Mouse (Mus musculus) liver, postnatal 0 days (tissue): ENCODE measurements around the gene Atxn7l1. TPM values are rescaled to one million over a fixed set of nuclear protein-coding genes. Genes with fewer than 3 reads are reported as not detected.

Experiments used
- ATAC-seq: fragments of 200-750 bp; cut with Nextera tagmentation; 2 replicates; pipeline ENCODE4 v1.8.0; 2017; ENCODE audit warnings: mild to moderate bottlenecking, moderate library complexity
- DNase-seq: peaks from one replicate; pipeline ENCODE4 v3.0.0-alpha.2; 2016
- H3K27ac ChIP-seq: fragments of 300-500 bp; sonication (generic); 2 replicates; pipeline ENCODE4 v1.5.1; 2014; ENCODE audit warnings: antibody characterized with exemption, moderate library complexity, mild to moderate bottlenecking, low read depth
- H3K27me3 ChIP-seq: fragments of 300-500 bp; sonication (generic); 2 replicates; pipeline ENCODE4 v1.6.1; 2014; ENCODE audit warnings: low read length, control low read depth, mixed read lengths; ENCODE audit not compliant: insufficient read depth
- H3K36me3 ChIP-seq: fragments of 300-500 bp; sonication (generic); replicated peaks from 2 replicates; pipeline ENCODE4 v1.6.1; 2014; ENCODE audit warnings: mild to moderate bottlenecking, control low read depth, low read length, moderate library complexity, mixed read lengths; ENCODE audit not compliant: insufficient read depth
- H3K4me1 ChIP-seq: fragments of 300-500 bp; sonication (generic); 2 replicates; pipeline ENCODE4 v1.6.1; 2014; ENCODE audit warnings: antibody characterized with exemption, mild to moderate bottlenecking, control low read depth; ENCODE audit not compliant: insufficient read depth
- H3K4me2 ChIP-seq: fragments of 300-500 bp; sonication (generic); 2 replicates; pipeline ENCODE4 v1.6.1; 2014; ENCODE audit warnings: low read depth, mild to moderate bottlenecking, low read length, moderate library complexity, mixed read lengths
- H3K4me3 ChIP-seq: fragments of 300-500 bp; sonication (generic); 2 replicates; pipeline ENCODE4 v1.5.1; 2014; ENCODE audit warnings: low read depth, low read length
- H3K9ac ChIP-seq: fragments of 300-500 bp; sonication (generic); replicated peaks from 2 replicates; pipeline ENCODE4 v1.6.1; 2014; ENCODE audit warnings: mild to moderate bottlenecking, moderate library complexity
- H3K9me3 ChIP-seq: fragments of 300-500 bp; sonication (generic); 2 replicates; pipeline ENCODE4 v1.6.1; 2016; ENCODE audit warnings: mild to moderate bottlenecking, control low read depth, low read length, mixed read lengths
- CTCF ChIP-seq: sonication (generic); IDR thresholded peaks from 2 replicates; pipeline ENCODE4 v1.5.1; 2016; ENCODE audit warnings: antibody characterized with exemption, low read depth
- EP300 ChIP-seq: IDR thresholded peaks from 2 replicates; pipeline ENCODE4 v1.6.1; 2016; ENCODE audit warnings: antibody characterized with exemption, low read depth, mild to moderate bottlenecking
- WGBS: fragments of 180-500 bp; shearing (Covaris S2); extraction: QIAGEN DNeasy Blood & Tissue Kit; methylation state at CpG from one replicate; pipeline ENCODE4 v1.1.7; 2014; ENCODE audit not compliant: insufficient replicate concordance; 5-methylcytosine and 5-hydroxymethylcytosine counted together
- polyA plus RNA-seq: library from polyadenylated mRNA; unstranded; fragments of >200 nt; fragmentation: Nextera tagmentation; extraction: Ambion mirVana; gene quantifications from 2 replicates; pipeline ENCODE4 v1.2.1, GENCODE M21; 2015

Atxn7l1 gene
- polyA plus RNA-seq, 1 experiment from 2014 or later = 8.5 TPM

GRCm38 (mm10) chr12:33284344-33284936, 136.9 kb downstream of the Atxn7l1 start:
- no peak for DNase-seq
- peaks cover 7% of the 10 kb centered on the region; the same call in 1 of the 2 replicates for H3K4me1 ChIP-seq
- no peaks in the 10 kb centered on the region for H3K27me3 ChIP-seq
- H3K9me3 ChIP-seq = no peaks in the 10 kb centered on the region
- WGBS = 65% methylated on average over 8 of the region's 8 CpGs
- H3K27ac ChIP-seq = no peak overlapping the region
- TF ChIP-seq EP300 (no peak), CTCF (no peak)
- no peak overlapping the region for H3K9ac ChIP-seq
- H3K4me2 ChIP-seq = no peak overlapping the region
- ATAC-seq = no peak
- no peak overlapping the region for H3K4me3 ChIP-seq
- H3K36me3 ChIP-seq = no peaks in the 10 kb centered on the region

- no peak for ATAC-seq
- TF ChIP-seq EP300 = no peak
- no peak for TF ChIP-seq CTCF
Observed at GRCm38 (mm10) chr12:33285354-33285753, 137.9 kb downstream of the Atxn7l1 start.

GRCm38 (mm10) chr12:33285933-33286649, 138.6 kb downstream of the Atxn7l1 start:
- peak; percentile 96 for ATAC-seq
- Histone ChIP-seq H3K4me3 (no peak overlapping the region), H3K4me2 (peak overlapping the region; percentile 1; the same call in 1 of the 2 replicates), H3K9ac (no peak overlapping the region), H3K27ac (peak overlapping the region; percentile 52; the same call in 1 of the 2 replicates), H3K4me1 (peaks cover 7% of the 10 kb centered on the region; the same call in 1 of the 2 replicates), H3K9me3 (no peaks in the 10 kb centered on the region), H3K27me3 (no peaks in the 10 kb centered on the region), H3K36me3 (no peaks in the 10 kb centered on the region)
- TF ChIP-seq CTCF (no peak), EP300 (no peak)
- DNase-seq = peak; percentile 85
- WGBS = 59% methylated on average over 9 of the region's 9 CpGs

More at GRCm38 (mm10) chr12:33285354-33285753, 137.9 kb downstream of the Atxn7l1 start:
- no peak for DNase-seq
- Histone ChIP-seq H3K4me3 (no peak overlapping the region), H3K4me2 (no peak overlapping the region), H3K27ac (peak overlapping the region; percentile 52; the same call in 1 of the 2 replicates), H3K9me3 (no peaks in the 10 kb centered on the region), H3K36me3 (no peaks in the 10 kb centered on the region), H3K4me1 (peaks cover 7% of the 10 kb centered on the region; the same call in 1 of the 2 replicates), H3K27me3 (no peaks in the 10 kb centered on the region), H3K9ac (no peak overlapping the region)
- WGBS = 68% methylated on average over 4 of the region's 4 CpGs

- Histone ChIP-seq H3K4me1 (peaks cover 7% of the 10 kb centered on the region; the same call in 1 of the 2 replicates), H3K9ac (no peak overlapping the region), H3K27ac (no peak overlapping the region), H3K36me3 (no peaks in the 10 kb centered on the region), H3K27me3 (no peaks in the 10 kb centered on the region), H3K4me3 (no peak overlapping the region), H3K9me3 (no peaks in the 10 kb centered on the region), H3K4me2 (no peak overlapping the region)
- no peak for TF ChIP-seq CTCF
- no peak for TF ChIP-seq EP300
- 71% methylated on average over 3 of the region's 3 CpGs for WGBS
- DNase-seq (no peak), ATAC-seq (no peak)
Observed at GRCm38 (mm10) chr12:33287686-33288085, 140.2 kb downstream of the Atxn7l1 start.

- H3K36me3 ChIP-seq = no peaks in the 10 kb centered on the region
- peaks cover 7% of the 10 kb centered on the region; the same call in 1 of the 2 replicates for H3K4me1 ChIP-seq
- DNase-seq (no peak), ATAC-seq (no peak)
- no peak overlapping the region for H3K27ac ChIP-seq
- WGBS = 68% methylated on average over 2 of the region's 2 CpGs
- no peaks in the 10 kb centered on the region for H3K9me3 ChIP-seq
- H3K4me3 ChIP-seq = no peak overlapping the region
- H3K27me3 ChIP-seq = no peaks in the 10 kb centered on the region
- TF ChIP-seq EP300 (no peak), CTCF (no peak)
- no peak overlapping the region for H3K9ac ChIP-seq
- H3K4me2 ChIP-seq = no peak overlapping the region
Observed at GRCm38 (mm10) chr12:33288746-33289145, 141.3 kb downstream of the Atxn7l1 start.

GRCm38 (mm10) chr12:33302070-33302469, 154.6 kb downstream of the Atxn7l1 start:
- DNase-seq (peak; percentile 75), ATAC-seq (peak; percentile 84)
- H3K9me3 ChIP-seq = no peaks in the 10 kb centered on the region
- peak overlapping the region; percentile 96 for H3K27ac ChIP-seq
- peak overlapping the region; percentile 81 for H3K9ac ChIP-seq
- H3K27me3 ChIP-seq = no peaks in the 10 kb centered on the region
- TF ChIP-seq EP300 (no peak), CTCF (no peak)
- H3K4me2 ChIP-seq = peak overlapping the region; percentile 79
- 0 out of 2 replicates have a peak, but pooled peaks cover under 1% of the 10 kb centered on the region for H3K36me3 ChIP-seq
- H3K4me1 ChIP-seq = peaks cover 24% of the 10 kb centered on the region
- WGBS = under 1% methylated on average over 14 of the region's 14 CpGs
- peak overlapping the region; percentile 75 for H3K4me3 ChIP-seq
